Mouse (Mus musculus): ENCODE measurements around the gene Mgst2. TPM values are rescaled to one million over a fixed set of nuclear protein-coding genes. Genes with fewer than 3 reads are reported as not detected.

The Mgst2 gene
- polyA plus RNA-seq, 1 experiment: 134 TPM

DNA sequence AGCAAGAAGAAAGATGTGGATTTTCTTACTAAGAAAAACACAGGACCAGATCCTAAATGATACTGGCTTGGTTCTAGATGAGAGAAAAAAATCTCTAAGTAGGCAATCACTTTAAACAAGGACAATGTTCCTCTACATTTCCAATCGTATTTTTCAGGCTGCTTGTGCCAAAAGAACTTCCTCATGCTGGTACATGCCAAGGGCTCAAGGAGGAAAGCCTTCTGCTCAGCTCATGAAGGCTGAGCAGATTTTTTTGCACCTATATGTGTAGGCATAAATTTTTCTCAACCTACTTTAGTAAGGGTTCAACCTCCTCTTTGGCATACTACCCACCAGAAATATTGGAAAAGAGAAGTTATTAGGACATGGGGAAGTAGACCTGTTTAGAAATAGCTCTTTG is 59.8 kb downstream of the Mgst2 start:
- WGBS: 38% methylated on average over 1 of the region's 1 CpGs
- no peak overlapping the region for H3K4me3 ChIP-seq (replicated peaks; ENCODE audit: control insufficient read depth, low read depth, low read length)
- no peak overlapping the region for H3K27ac ChIP-seq (ENCODE audit: control insufficient read depth, insufficient read depth, low read depth, low read length, poor library complexity)
- H3K4me1 ChIP-seq (ENCODE audit: control insufficient read depth, insufficient read depth, low read length): no peaks in the 10 kb centered on the region
- TF ChIP-seq POLR2A (IDR thresholded peaks at IDR 0.05; ENCODE audit: borderline replicate concordance, control insufficient read depth, low read depth, low read length) (no peak), CTCF (IDR thresholded peaks at IDR 0.05; ENCODE audit: control insufficient read depth, insufficient read depth, low read length) (no peak)

DNA sequence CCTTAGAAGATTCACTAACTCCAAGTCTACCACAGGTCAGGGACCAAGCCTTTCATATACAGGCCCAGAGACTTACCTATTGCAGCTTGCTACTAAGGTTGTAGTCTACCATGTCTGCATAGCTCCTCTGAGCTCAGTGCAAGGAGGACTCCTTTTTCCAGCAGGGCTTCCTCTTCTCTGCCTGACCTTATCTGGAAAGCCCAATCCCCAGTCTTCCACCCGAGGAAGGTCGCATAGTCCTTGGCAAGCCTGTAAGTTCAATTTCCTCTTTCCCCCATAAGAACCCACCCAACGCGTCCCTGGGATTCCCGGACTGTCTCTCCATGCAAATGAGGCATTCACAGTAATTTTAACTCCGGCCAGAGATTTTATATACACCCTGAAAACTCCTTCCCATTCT is 66.1 kb downstream of the Mgst2 start:
- TF ChIP-seq POLR2A (IDR thresholded peaks at IDR 0.05; ENCODE audit: borderline replicate concordance, control insufficient read depth, low read depth, low read length): no peak
- no peak for TF ChIP-seq CTCF (IDR thresholded peaks at IDR 0.05; ENCODE audit: control insufficient read depth, insufficient read depth, low read length)
- Histone ChIP-seq H3K27ac (ENCODE audit: control insufficient read depth, insufficient read depth, low read depth, low read length, poor library complexity) (no peak overlapping the region), H3K4me1 (ENCODE audit: control insufficient read depth, insufficient read depth, low read length) (peaks cover 2% of the 10 kb centered on the region; the same call in 1 of the 2 replicates), H3K4me3 (replicated peaks; ENCODE audit: control insufficient read depth, low read depth, low read length) (no peak overlapping the region)
- WGBS: 57% methylated on average over 6 of the region's 6 CpGs

DNA sequence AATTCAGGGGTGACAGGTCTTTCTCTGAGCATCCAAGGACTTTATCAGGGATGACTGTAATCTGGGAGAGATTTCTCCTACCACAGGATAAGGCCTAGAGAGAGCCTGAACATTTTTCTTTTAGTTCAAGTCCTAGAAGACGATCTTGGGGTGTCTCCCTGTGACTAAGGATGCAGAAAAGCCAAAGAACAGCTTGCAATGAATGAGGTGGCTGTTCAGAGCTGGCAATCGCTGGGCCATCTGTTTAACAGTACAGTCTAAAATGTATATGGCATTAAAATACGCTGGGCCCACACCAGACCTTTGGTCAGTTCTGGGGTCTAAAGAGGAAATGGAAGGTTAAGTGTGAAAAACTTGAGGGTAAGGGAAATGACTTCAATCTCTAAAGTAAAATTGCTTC is 67.3 kb downstream of the Mgst2 start:
- no peak overlapping the region for H3K4me3 ChIP-seq (replicated peaks; ENCODE audit: control insufficient read depth, low read depth, low read length)
- peaks cover 2% of the 10 kb centered on the region; the same call in 1 of the 2 replicates for H3K4me1 ChIP-seq (ENCODE audit: control insufficient read depth, insufficient read depth, low read length)
- 31% methylated on average over 3 of the region's 3 CpGs for WGBS
- TF ChIP-seq POLR2A (IDR thresholded peaks at IDR 0.05; ENCODE audit: borderline replicate concordance, control insufficient read depth, low read depth, low read length) (no peak), CTCF (IDR thresholded peaks at IDR 0.05; ENCODE audit: control insufficient read depth, insufficient read depth, low read length) (no peak)
- H3K27ac ChIP-seq (ENCODE audit: control insufficient read depth, insufficient read depth, low read depth, low read length, poor library complexity): no peak overlapping the region

DNA sequence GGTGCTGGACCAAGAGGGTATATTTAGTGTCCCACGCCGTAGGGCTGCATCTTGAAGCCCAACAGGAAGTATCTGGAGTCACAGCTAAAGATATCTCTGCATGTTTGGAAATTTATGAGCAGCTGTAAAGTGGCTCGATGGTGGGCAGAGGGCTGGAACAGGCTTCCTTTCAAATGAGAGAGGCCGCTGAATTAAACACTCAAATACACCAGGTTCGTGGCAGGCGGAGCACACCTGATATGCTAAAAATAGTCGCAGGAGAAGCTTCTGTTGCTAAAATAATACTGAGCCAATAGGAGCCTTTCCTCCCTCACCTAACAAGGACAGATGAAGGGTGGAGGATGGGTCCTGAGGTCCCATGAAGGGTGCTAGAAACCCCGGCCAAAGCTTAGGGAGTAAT is 67.8 kb downstream of the Mgst2 start:
- H3K27ac ChIP-seq (ENCODE audit: control insufficient read depth, insufficient read depth, low read depth, low read length, poor library complexity): peak overlapping the region; percentile 28; the same call in 1 of the 2 replicates

DNA sequence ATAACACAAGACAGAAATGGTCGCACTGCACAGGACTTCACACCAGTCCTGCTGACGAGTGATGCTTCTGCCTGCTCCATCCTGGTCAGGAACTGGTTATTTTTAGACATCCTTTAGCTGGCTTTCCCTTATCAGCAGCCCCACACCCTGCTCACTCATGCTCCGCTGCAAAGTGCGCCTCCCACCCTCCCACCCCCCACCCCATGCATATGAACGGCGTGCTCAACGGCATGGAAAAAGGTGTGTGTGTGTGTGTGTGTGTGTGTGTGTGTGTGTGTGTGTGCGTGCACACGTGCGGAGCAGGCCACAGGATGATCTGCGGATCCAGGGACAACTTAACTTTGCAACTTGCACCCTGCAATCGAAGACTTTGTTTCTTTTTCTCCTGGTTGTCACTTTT is 68.3 kb downstream of the Mgst2 start:
- peak overlapping the region; percentile 49 for H3K4me3 ChIP-seq (replicated peaks; ENCODE audit: control insufficient read depth, low read depth, low read length)
- TF ChIP-seq CTCF (IDR thresholded peaks at IDR 0.05; ENCODE audit: control insufficient read depth, insufficient read depth, low read length) (no peak), POLR2A (IDR thresholded peaks at IDR 0.05; ENCODE audit: borderline replicate concordance, control insufficient read depth, low read depth, low read length) (no peak)
- H3K27ac ChIP-seq (ENCODE audit: control insufficient read depth, insufficient read depth, low read depth, low read length, poor library complexity): no peak overlapping the region; the same call in 1 of the 2 replicates
- 9% methylated on average over 12 of the region's 12 CpGs for WGBS
- H3K4me1 ChIP-seq (ENCODE audit: control insufficient read depth, insufficient read depth, low read length): peaks cover 2% of the 10 kb centered on the region; the same call in 1 of the 2 replicates

More for the DNA sequence above, 67.8 kb downstream of the Mgst2 start:
- TF ChIP-seq CTCF (IDR thresholded peaks at IDR 0.05; ENCODE audit: control insufficient read depth, insufficient read depth, low read length): no peak
- no peak for TF ChIP-seq POLR2A (IDR thresholded peaks at IDR 0.05; ENCODE audit: borderline replicate concordance, control insufficient read depth, low read depth, low read length)
- Histone ChIP-seq H3K4me1 (ENCODE audit: control insufficient read depth, insufficient read depth, low read length) (peaks cover 2% of the 10 kb centered on the region; the same call in 1 of the 2 replicates), H3K4me3 (replicated peaks; ENCODE audit: control insufficient read depth, low read depth, low read length) (no peak overlapping the region)
- WGBS: 9% methylated on average over 8 of the region's 8 CpGs

DNA sequence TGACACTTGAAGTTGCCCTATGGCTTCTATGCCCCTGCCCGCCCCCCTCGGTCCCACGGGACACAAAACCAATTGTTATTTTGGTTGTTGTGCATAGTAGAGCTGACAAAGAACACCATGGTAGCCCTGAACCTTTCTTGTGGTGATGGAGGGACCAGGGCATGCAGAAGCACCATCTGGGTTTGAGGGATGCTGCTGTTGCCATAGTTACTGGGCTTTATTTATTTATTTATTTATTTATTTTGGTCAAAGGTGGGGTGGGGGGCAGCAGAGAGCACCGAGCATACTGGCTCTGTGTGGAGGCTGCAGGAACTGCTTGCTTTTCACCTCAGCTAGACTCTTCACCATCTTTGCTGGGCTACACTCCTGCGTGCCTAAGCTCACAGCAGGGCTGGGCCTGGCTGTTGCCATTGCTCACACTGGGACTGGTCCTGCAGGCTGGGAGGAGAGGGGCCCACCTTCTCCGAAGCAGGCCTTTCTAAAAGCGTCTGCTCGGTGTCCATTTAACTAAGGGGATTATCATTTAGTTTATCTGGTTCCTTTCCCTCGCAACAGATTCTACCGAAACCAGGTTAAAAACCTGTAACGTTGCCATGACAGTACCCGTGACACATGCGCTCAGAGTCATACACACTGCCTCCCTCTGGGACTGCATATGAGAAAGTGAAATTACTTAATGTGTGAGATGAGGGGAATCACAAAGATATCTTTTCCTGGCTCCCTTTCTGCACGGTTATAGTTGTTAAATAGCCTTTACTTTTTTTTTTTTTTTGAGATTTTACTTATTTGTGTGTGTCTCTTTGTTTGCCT is 69.2 kb downstream of the Mgst2 start:
- H3K4me1 ChIP-seq (ENCODE audit: control insufficient read depth, insufficient read depth, low read length): peaks cover 2% of the 10 kb centered on the region; the same call in 1 of the 2 replicates

DNA sequence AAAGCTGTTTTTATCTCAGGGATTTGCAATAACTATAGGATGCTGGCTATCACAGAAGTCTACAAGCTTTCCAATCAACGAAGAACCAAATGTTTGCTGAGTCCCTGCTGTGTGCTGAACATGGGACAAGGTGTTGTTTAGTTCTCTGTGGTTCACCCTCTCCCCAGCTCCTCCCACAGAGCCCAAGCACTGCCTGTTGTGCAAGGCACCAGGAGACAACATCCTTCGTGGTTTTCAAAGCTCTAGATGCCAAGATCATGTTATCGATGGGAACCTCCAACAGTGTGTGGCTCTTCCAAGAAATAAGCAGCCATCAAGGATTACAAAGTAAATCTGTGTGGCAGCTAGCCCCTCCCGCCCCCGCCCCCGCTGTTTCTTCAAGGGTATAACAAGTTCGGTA is 70.5 kb downstream of the Mgst2 start:
- TF ChIP-seq CTCF (IDR thresholded peaks at IDR 0.05; ENCODE audit: control insufficient read depth, insufficient read depth, low read length) (no peak), POLR2A (IDR thresholded peaks at IDR 0.05; ENCODE audit: borderline replicate concordance, control insufficient read depth, low read depth, low read length) (no peak)
- Histone ChIP-seq H3K4me3 (replicated peaks; ENCODE audit: control insufficient read depth, low read depth, low read length) (no peak overlapping the region), H3K27ac (ENCODE audit: control insufficient read depth, insufficient read depth, low read depth, low read length, poor library complexity) (no peak overlapping the region), H3K4me1 (ENCODE audit: control insufficient read depth, insufficient read depth, low read length) (peaks cover 2% of the 10 kb centered on the region; the same call in 1 of the 2 replicates)
- 43% methylated on average over 7 of the region's 7 CpGs for WGBS

More for the DNA sequence above, 69.2 kb downstream of the Mgst2 start:
- Histone ChIP-seq H3K4me3 (replicated peaks; ENCODE audit: control insufficient read depth, low read depth, low read length) (no peak overlapping the region), H3K27ac (ENCODE audit: control insufficient read depth, insufficient read depth, low read depth, low read length, poor library complexity) (no peak overlapping the region)
- 74% methylated on average over 14 of the region's 14 CpGs for WGBS
- TF ChIP-seq POLR2A (IDR thresholded peaks at IDR 0.05; ENCODE audit: borderline replicate concordance, control insufficient read depth, low read depth, low read length): no peak
- TF ChIP-seq CTCF (IDR thresholded peaks at IDR 0.05; ENCODE audit: control insufficient read depth, insufficient read depth, low read length): no peak

DNA sequence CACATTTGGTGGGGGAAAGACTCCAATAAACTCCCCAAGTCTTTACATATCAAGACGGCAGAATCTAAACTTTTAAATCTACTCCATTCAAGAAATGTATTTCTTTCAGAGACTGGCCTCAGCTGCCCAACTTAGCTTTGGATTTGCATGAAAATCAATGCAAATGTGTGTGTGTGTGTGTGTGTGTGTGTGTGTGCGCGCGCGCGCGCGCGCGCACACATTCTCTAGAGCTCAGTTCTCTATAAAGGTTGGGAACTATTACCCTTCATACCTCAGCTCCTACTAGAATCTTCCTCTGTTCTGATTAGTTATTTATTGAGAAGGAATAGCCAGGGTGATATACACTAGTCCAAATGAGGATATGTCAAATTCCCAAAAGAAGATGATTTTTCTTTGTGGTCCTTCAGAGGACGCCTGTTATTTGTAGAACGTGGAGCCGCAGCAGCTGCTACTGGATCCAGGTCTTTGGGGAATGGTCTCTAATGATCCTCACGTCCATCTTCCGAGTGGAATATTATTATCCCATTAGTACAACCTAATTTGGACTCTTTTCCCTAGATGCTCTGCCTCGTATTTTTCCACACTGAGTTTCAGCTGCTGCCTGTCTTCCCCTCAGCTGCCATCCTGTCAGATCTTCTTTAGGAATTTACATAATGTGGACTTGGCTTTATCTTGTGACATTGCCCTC is 71.9 kb downstream of the Mgst2 start:
- Histone ChIP-seq H3K27ac (ENCODE audit: control insufficient read depth, insufficient read depth, low read depth, low read length, poor library complexity) (no peak overlapping the region), H3K4me3 (replicated peaks; ENCODE audit: control insufficient read depth, low read depth, low read length) (no peak overlapping the region), H3K4me1 (ENCODE audit: control insufficient read depth, insufficient read depth, low read length) (peaks cover 2% of the 10 kb centered on the region; the same call in 1 of the 2 replicates)
- TF ChIP-seq CTCF (IDR thresholded peaks at IDR 0.05; ENCODE audit: control insufficient read depth, insufficient read depth, low read length) (no peak), POLR2A (IDR thresholded peaks at IDR 0.05; ENCODE audit: borderline replicate concordance, control insufficient read depth, low read depth, low read length) (no peak)
- WGBS: 87% methylated on average over 16 of the region's 16 CpGs

Other genes starting within 250 kb of the Mgst2 start
- 52.3 and 83.8 TPM in 2 replicates for gene Naa15, start 245.2 kb upstream of the Mgst2 start, polyA plus RNA-seq (2011; ENCODE audit: insufficient read depth, insufficient read length, low replicate concordance, missing spikeins)
- gene Rab33b, start 176.4 kb upstream of the Mgst2 start, polyA plus RNA-seq (2011; ENCODE audit: insufficient read depth, insufficient read length, low replicate concordance, missing spikeins): 4.3 and 12.3 TPM in 2 replicates
- 5.5 and 12.0 TPM in 2 replicates for gene Setd7, start 99.5 kb upstream of the Mgst2 start, polyA plus RNA-seq (2011; ENCODE audit: insufficient read depth, insufficient read length, low replicate concordance, missing spikeins)

Data from bone marrow, adult 2 months (tissue).